Mouse (Mus musculus): ENCODE data around the gene Tmem175. TPM values are rescaled to one million over a fixed set of nuclear protein-coding genes. Genes with fewer than 3 reads are reported as not detected.

The Tmem175 gene
- polyA plus RNA-seq, 1 experiment from 2014 or later = 31.9 TPM

Other genes with a start within 250 kb of the Tmem175 start
- 0.43 and 0.47 TPM in 2 replicates for gene Pde6b, start 241.4 kb upstream of the Tmem175 start, polyA plus RNA-seq (2015; fragmentation: Nextera tagmentation; extraction: Ambion mirVana)
- 440 and 455 TPM in 2 replicates for gene Atp5k, start 195.3 kb upstream of the Tmem175 start, polyA plus RNA-seq (2015; fragmentation: Nextera tagmentation; extraction: Ambion mirVana)
- 0.38 and 0.55 TPM in 2 replicates for gene Mfsd7a, start 180.9 kb upstream of the Tmem175 start, polyA plus RNA-seq (2015; fragmentation: Nextera tagmentation; extraction: Ambion mirVana)
- 12.7 and 15.5 TPM in 2 replicates for gene Pcgf3, start 168.5 kb upstream of the Tmem175 start, polyA plus RNA-seq (2015; fragmentation: Nextera tagmentation; extraction: Ambion mirVana)
- 2.3 and 2.7 TPM in 2 replicates for gene Cplx1, start 79.7 kb upstream of the Tmem175 start, polyA plus RNA-seq (2015; fragmentation: Nextera tagmentation; extraction: Ambion mirVana)
- gene Gak, start within 50 bp of the Tmem175 start, polyA plus RNA-seq (2015; fragmentation: Nextera tagmentation; extraction: Ambion mirVana) = 75.7 and 85.1 TPM in 2 replicates
- 11.3 and 11.9 TPM in 2 replicates for gene Idua, start 30.6 kb downstream of the Tmem175 start, polyA plus RNA-seq (2015; fragmentation: Nextera tagmentation; extraction: Ambion mirVana)
- gene Dgkq, start 39.9 kb downstream of the Tmem175 start, polyA plus RNA-seq (2015; fragmentation: Nextera tagmentation; extraction: Ambion mirVana) = 11.3 and 14.0 TPM in 2 replicates
- 8.0 and 9.7 TPM in 2 replicates for gene Slc26a1, start 45.8 kb downstream of the Tmem175 start, polyA plus RNA-seq (2015; fragmentation: Nextera tagmentation; extraction: Ambion mirVana)
- 8.5 and 9.7 TPM in 2 replicates for gene Fgfrl1, start 62.6 kb downstream of the Tmem175 start, polyA plus RNA-seq (2015; fragmentation: Nextera tagmentation; extraction: Ambion mirVana)
- 0.43 and 1.1 TPM in 2 replicates for gene Rnf212, start 145.2 kb downstream of the Tmem175 start, polyA plus RNA-seq (2015; fragmentation: Nextera tagmentation; extraction: Ambion mirVana)
- gene Tmed11, start 165.6 kb downstream of the Tmem175 start, polyA plus RNA-seq (2015; fragmentation: Nextera tagmentation; extraction: Ambion mirVana) = 2.3 and 4.0 TPM in 2 replicates
- 0.02 TPM in 1 of 2 replicates, not detected in the other for gene Vmn2r8, start 179.1 kb downstream of the Tmem175 start, polyA plus RNA-seq (2015; fragmentation: Nextera tagmentation; extraction: Ambion mirVana)
- not detected in 2 replicates for gene Vmn2r9, start 222.8 kb downstream of the Tmem175 start, polyA plus RNA-seq (2015; fragmentation: Nextera tagmentation; extraction: Ambion mirVana)

All from intestine, embryonic 16.5 days (tissue).